Mouse (Mus musculus): ENCODE measurements around the gene Raver1.
"Not testable (repeated sequence)": the region's sequence is repeated elsewhere in the genome, so short reads cannot be mapped to it uniquely, and the experiment has no call there.

Gene Raver1

GRCm38 (mm10) chr9:21104814-21105213 lies 13.0 kb upstream of the Raver1 start:
- no peak for DNase-seq

GRCm38 (mm10) chr9:21102076-21102475 lies 10.3 kb upstream of the Raver1 start:
- DNase-seq, result no peak

DNA sequence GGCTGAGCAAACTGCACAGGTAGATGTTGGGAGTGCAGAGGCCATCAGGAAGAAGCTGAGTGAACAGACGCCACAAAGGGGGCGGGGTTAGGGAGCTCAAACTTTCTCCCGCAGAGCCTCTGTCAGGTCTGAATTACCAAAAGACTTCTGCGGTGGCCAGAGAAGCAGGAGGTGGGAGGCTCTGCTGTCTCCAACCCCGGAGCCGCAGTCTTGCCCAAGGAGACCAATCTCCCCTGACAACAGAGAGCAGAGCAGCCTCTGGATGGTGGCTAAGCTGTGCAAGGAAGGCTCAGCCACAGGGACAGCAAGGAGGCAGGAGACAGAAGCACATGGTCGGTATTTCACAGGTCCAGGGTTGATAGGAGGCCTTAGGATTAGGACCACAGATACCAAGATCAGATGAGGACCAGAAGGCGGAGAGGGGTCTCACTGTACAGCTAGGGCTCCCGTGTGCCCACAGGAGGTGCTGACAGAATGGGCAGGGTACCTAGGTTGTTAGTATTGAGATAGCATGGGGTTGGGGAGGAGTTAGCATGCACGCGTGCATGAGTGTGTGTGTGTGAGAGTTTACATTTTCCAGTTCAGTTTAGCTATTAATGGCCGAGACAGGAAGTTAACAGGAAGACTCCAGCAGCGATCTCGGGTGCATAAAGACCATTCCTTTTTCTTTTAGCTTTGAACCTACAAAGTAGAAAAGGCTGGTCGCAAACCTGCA lies 8.8 kb upstream of the Raver1 start:
- no peak for DNase-seq

DNA sequence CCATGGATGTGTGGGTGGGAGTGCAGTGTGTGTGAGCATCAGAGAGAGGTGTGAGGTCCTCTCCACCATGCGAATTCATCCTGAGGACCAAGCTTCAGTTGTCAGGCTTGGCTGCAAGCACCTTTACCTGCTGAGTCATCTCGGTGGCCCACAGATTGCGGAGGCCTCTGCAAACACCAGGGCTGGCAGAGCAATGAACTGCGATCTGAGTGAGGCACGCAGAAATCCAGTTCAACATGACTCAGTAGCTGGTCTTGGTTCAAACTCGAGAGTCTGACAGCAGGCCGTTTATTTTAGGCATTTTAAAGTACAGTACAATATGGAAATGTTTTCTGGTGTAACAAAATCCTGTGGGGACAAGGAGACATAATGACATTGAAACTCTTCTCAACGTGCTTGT lies 6.0 kb upstream of the Raver1 start:
- no peak for DNase-seq

DNA sequence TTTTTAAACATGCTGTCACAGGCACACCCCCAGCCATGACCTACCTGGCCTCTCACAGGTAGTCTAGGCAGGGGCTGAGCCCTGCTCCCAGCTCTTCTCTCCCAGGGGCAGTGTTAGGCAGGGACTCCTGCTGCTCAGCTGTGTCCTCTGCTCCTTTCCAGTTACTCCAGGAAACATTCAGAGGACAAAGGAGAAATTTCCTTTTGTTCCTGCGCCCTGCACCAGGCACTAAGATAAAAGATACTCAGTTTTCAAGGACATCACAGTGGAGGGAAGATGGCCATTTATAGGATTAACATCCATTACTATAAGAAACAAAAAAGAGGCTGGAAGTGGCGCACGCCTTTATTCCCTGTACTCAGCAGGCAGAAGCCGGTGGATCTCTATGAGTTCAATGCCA lies 4.2 kb upstream of the Raver1 start:
- no peak for DNase-seq

DNA sequence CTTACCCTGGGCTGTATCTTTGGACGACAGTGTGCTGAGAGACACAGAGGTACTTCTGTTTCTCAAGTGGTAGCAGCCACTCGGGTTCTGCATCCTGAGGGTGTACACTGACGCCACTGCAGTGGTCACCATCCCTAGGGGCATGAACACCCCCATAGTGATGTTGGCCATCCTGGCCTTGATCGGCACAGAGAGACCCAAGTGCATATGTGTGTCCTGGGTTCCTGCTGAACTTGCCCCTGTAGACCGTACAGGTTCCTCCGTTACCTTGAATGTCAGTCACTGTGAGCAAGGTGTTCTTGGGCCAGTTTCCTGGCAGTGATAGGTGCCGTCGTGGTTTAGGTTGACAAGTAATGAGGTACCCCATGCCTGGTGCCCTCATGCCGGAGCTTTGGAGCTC lies 1.6 kb upstream of the Raver1 start:
- no peak for DNase-seq

DNA sequence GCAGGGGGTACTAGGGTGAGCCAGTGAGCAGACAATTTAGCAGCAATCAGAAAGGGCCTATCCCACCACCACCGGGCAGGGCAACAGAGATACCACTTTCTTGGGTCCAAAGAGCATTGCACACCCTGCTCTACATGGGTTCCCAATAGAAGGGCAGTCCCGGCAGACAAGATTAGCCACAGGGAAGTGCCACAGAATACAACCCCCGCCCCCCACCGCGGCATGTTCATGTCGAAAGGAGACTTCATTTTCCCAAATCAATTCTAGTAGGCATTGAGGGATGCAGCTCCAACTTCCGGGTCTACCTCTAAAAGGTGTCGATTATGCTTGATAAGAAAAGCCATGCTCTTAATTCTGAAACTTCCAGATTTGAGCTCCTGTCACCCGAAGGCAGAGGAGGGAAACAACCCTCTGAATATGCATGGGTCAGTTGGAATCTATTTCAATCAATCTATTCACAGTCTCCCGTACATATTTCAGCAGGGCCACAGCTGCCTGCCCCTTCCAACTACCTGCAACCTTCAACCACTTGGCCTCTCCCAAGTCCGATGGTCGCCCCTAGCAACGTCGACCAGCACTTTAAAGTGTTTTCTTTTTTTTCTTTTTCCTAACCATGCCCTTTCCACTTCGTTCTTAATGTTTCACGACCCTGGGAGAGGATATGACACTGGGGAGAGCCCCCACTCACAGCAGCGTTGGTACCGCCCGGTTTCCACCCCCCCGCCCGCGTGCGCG lies 669 bp downstream of the Raver1 start:
- peak in 1 of 2 experiments; percentile 18 for DNase-seq

GRCm38 (mm10) chr9:21090537-21090936 lies 1.3 kb downstream of the Raver1 start:
- no peak for DNase-seq

- no peak for DNase-seq
Observed at GRCm38 (mm10) chr9:21083324-21083723, 8.5 kb downstream of the Raver1 start.

- peak; percentile 27 to 44 for DNase-seq
Observed at GRCm38 (mm10) chr9:21081127-21081526, 10.7 kb downstream of the Raver1 start.

- DNase-seq, result no peak
Observed at GRCm38 (mm10) chr9:21075625-21076024, 16.2 kb downstream of the Raver1 start.

GRCm38 (mm10) chr9:21074173-21074572 lies 17.6 kb downstream of the Raver1 start:
- DNase-seq, result peak in 1 of 2 experiments; percentile 20

GRCm38 (mm10) chr9:21073044-21073840 lies 18.6 kb downstream of the Raver1 start, which contains the start of the genes Gm49373 and Fdx1l:
TSS of gene Gm49373 (minus strand) at chr9:21073096.
TSS of gene Fdx1l (minus strand) at chr9:21073614.
- DNase-seq, result peak; percentile 91 to 93

- no peak for DNase-seq
Observed at GRCm38 (mm10) chr9:21072641-21073040, 19.2 kb downstream of the Raver1 start.

DNA sequence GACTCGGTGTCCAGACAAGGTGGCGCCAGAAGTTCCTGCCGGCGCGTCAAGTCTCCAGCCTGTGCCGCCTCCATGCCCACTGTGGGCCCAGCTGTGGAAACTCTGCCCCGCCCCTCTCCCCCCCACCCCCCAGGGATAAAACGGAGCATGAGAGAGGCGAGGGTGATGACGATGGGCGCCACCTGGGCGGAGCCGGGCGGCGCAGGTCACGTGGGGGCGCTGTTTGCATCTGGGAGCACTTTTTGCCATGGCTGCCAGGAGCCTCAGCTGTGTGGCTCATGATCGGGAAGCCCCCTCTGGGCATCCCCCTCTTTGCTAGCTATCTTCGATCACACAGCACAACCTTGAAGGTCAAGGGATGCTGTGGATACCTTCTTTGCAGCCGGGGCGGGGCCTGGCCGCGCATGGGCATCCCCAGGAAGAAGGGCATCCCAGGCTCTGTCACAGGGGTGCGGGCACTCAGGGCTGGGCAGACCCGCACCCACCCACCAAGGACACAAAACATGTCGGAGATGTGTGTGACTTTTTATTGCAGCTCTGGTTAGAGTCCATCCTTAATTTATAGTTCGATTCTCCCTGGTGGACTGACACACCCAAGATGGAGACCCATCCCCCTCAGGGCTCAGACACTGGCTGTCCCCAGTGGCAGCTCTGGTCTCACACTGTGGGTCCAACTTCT lies 24.7 kb downstream of the Raver1 start, which contains the start of gene Zglp1:
TSS of gene Zglp1 (minus strand) at position 88 of the 679 bp plus-strand sequence.
- no peak for DNase-seq

DNA sequence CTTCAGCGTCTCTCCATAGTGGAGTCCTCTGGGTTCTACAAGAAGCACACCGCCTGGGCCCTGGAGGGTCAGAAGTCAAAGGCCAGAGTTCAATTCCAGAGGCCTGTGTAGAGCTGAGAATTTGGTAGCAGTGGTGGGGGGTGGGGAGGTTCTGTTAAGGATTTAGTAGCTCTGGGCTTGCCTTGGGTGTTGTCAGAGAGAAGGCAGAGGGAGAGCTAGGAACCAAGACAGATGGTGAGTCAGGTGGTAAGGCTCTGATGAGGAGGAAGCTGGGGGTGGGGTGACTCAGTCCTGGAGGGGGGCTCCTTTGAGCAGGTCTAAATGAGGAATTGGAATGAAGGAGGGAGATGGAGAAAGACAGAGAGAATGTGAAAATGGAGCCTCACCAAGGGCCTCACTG lies 28.9 kb downstream of the Raver1 start:
- no peak for DNase-seq

DNA sequence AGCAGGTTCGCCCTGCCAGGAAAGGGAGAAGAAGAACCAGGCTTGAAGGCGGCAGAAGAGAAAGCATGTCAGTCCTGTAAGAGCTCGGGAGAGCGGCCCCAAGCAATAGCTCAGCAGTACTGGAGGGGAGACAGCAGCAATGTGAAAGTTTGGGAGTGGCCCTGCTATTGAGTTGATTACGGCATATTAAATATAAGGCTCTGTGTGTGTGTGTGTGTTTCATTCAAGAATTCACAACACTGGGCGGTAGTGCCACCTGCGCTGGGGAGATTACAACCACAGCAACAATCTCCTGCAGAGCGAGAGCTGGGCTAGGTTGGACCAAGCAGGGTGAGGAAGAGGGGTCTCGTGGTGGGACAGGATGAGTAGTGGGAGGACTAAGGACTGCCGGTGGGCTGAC lies 40.2 kb downstream of the Raver1 start:
- DNase-seq, result no peak

DNA sequence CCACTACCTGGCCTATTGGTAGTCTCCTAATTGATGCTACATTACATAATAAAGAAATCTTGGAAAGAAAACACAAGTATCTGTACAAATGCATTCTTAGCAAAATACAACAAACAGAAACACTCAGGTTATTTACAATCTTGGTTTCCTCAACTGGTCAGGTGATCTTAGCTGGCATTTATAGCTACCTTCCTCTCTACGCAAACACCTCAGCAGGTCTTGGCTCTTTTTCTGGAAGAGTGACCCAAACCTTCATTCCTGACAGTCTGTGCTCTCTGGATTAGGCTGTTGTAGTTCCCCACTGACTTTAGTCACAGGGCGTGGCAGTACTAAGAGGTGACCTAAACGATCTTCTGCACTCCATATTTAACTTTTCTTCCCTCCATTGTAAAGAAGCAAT lies 46.6 kb downstream of the Raver1 start:
- no peak for DNase-seq

DNA sequence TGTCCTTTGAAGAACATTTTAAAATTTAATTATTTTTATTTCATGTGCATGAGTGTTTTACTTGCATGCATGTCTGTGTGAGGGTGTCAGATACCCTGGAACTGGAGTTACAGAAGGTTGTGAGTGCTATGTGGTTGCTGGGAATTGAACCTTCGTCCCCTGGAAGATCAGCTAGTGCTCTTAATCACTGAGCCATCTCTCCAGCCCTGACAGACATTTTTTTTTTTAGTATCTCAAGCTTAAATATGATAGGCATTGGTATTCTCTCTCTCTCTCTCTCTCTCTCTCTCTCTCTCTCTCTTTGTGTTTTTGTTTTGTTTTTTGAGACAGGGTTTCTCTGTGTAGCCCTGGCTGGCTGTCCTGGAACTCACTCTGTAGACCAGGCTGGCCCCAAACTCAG lies 47.0 kb downstream of the Raver1 start:
- DNase-seq, result not testable (repeated sequence)

DNA sequence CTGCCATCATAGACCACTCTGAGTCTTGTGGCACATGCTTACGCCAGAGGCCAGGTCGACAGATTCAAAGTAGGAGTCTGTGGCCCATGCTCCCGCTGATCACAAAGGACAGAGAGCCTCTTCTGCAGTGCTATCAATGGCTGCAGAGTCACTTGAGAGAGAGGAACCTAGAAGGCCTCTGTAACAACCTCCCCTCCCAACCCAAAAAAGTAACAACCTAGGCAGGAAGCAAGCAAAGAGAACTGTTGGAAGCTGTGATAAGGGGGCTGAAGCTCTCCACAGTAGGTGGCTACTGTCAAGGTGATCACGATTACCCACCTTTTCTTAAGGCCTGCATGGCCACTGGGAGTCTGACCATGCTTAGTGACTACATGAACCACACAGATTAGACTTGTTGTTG lies 48.2 kb downstream of the Raver1 start:
- DNase-seq, result no peak

DNA sequence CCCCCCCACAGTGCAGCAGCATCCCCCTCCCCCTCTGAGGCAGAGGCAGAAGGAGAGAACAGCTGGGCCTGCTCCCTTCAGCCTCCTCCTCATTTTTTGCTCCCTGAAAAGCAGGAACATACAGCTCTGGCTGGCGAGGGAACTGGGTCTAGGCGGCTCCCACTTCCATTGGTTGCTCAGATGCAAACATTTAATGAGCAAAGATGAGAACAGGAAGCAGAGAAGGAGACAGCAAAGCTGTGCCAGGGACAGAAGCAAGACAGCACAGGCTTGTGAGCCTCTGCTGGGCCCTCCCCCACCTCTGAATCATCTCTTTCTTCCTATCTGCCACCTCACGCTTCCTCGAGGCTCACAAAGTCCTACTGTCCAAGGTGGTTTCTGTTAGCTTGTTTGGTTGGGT lies 50.5 kb downstream of the Raver1 start:
- no peak for DNase-seq

- DNase-seq, result no peak
Observed at GRCm38 (mm10) chr9:21039779-21040178, 52.0 kb downstream of the Raver1 start.

DNA sequence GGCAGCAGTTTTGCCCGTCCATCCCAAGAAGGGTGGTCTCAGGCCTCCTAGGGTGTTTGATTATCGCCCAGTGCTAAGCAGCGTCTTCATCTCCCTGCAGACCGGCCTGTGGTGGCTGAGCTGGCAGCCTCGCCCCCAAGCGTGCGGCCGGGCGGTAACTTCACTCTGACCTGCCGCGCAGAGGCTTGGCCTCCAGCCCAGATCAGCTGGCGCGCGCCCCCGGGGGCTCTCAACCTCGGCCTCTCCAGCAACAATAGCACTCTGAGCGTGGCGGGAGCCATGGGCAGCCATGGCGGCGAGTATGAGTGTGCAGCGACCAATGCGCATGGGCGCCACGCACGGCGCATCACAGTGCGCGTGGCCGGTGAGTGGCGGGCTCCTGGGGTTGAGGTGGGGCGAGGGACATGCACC lies 54.3 kb downstream of the Raver1 start:
- peak; percentile 49 to 51 for DNase-seq

Measured in cerebellum, postnatal 14 days (tissue).